ENCODE assay signal across 15 mouse cellular contexts in the genomic region with DNA sequence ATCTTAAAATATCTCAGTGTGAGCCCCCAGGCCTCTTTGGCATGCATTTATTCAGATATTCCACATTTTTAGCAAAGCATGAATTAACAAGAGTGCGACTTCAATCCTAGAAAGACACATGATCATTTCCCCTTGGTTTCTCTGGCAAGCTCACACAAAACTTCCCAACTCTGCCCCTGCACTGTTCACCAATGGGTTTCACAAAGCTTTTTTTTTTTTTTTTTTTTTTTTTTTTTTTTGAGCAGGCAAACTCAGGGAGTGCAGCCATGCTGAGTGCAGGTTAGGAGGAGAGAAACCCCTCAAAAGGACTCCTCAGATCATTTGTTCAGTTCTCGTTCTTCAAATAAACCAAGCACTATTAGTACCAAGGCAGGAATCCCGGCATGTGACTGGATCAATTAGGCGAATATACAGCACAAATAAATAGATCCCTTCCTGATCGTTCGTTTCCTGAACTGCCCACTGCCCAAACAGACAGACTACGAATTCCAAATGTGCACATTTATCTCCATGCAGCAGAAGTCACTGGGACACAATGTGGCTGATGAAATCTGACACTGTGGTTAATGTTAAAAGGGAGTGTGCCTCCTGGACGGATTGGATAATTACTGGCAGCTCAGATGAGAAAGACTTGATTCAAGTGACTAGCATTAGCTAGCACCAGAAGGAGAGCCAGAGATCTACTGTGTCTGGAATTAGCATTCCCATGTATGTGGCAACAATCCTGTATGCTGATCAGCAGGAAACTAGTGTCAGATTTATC. TPM values are rescaled to one million over a fixed set of nuclear protein-coding genes. Genes with fewer than 3 reads are reported as not detected.
DNase-seq lines count a peak whose midpoint lies in the region; ATAC-seq and TF ChIP-seq lines count a peak whose summit lies in the region.
"Had no signal": no experiment of that assay in that cellular context is flagged by ENCODE, and none has a peak within 500 bp of the region (broad histone marks: within the 10 kb centered on the region; RNA-seq: fewer than 3 reads in every experiment).

No protein-coding gene starts in this region.

- no peak for ATAC-seq in heart, embryonic 13.5 days (ENCODE audit: extremely low read depth, insufficient number of reproducible peaks, low FRiP score, low TSS enrichment)
- ATAC-seq in heart, embryonic 12.5 days (ENCODE audit: insufficient number of reproducible peaks, low FRiP score) = no peak
- ATAC-seq in midbrain, embryonic 13.5 days = no peak

- H3ac ChIP-seq in myocyte (ENCODE audit: control insufficient read depth, insufficient read length) = no peak overlapping the region

- H3K9ac ChIP-seq in heart, embryonic 13.5 days = no peak overlapping the region
- H3K9ac ChIP-seq in heart, embryonic 12.5 days = no peak overlapping the region
- H3K9ac ChIP-seq in midbrain, embryonic 13.5 days (replicated peaks) = no peak overlapping the region
- H3K9ac ChIP-seq: limb, embryonic 15.5 days; neural tube, embryonic 13.5 days had no signal

- TF ChIP-seq POLR2A in myocyte (IDR thresholded peaks at IDR 0.05; ENCODE audit: insufficient read length, low read depth) = no peak

- no peaks in the 10 kb centered on the region for H3K9me3 ChIP-seq in heart, embryonic 13.5 days
- no peaks in the 10 kb centered on the region for H3K9me3 ChIP-seq in heart, embryonic 12.5 days (replicated peaks)
- H3K9me3 ChIP-seq in midbrain, embryonic 13.5 days = no peaks in the 10 kb centered on the region
- H3K9me3 ChIP-seq in midbrain, embryonic 10.5 days (replicated peaks) = no peaks in the 10 kb centered on the region
- H3K9me3 ChIP-seq: limb, embryonic 15.5 days; neural tube, embryonic 13.5 days had no signal

- DNase-seq in midbrain, embryonic 10.5 days (ENCODE audit: low spot score) = no peak
- DNase-seq in c-Kit-positive CD71-positive TER-119-positive erythroid progenitor cells, embryonic 14.5 days (ENCODE audit: low spot score) = peak; percentile 0
- no peak for DNase-seq in adrenal gland, postnatal 10 days
- DNase-seq in natural killer cell, adult 2 months (ENCODE audit: low spot score in 2 of 2) = no peak
- DNase-seq: cerebellum, postnatal 14 days; gastrocnemius, postnatal 25 days; heart, postnatal 10 days; kidney, postnatal 36 days; right cerebral cortex, adult 18-20 months had no signal

- no peak overlapping the region for H3K4me2 ChIP-seq in heart, embryonic 13.5 days
- no peak overlapping the region for H3K4me2 ChIP-seq in heart, embryonic 12.5 days
- no peak overlapping the region for H3K4me2 ChIP-seq in midbrain, embryonic 13.5 days (replicated peaks)
- peak overlapping the region; percentile 31 for H3K4me2 ChIP-seq in myocyte (ENCODE audit: low read depth)
- H3K4me2 ChIP-seq: limb, embryonic 15.5 days; neural tube, embryonic 13.5 days had no signal

- H3K36me3 ChIP-seq in heart, embryonic 13.5 days = no peaks in the 10 kb centered on the region
- H3K36me3 ChIP-seq in heart, embryonic 12.5 days = no peaks in the 10 kb centered on the region
- 0 out of 2 replicates have a peak, but pooled peaks cover 4% of the 10 kb centered on the region for H3K36me3 ChIP-seq in midbrain, embryonic 13.5 days
- no peaks in the 10 kb centered on the region for H3K36me3 ChIP-seq in midbrain, embryonic 10.5 days
- no peaks in the 10 kb centered on the region for H3K36me3 ChIP-seq in myocyte (ENCODE audit: control insufficient read depth, insufficient read depth)
- H3K36me3 ChIP-seq: limb, embryonic 15.5 days; neural tube, embryonic 13.5 days had no signal

- H3K27ac ChIP-seq in heart, embryonic 13.5 days (replicated peaks) = peak overlapping the region; percentile 17; the same call in 1 of the 2 replicates
- H3K27ac ChIP-seq in heart, embryonic 12.5 days (ENCODE audit: poor library complexity, severe bottlenecking) = no peak overlapping the region
- H3K27ac ChIP-seq in midbrain, embryonic 13.5 days = peak overlapping the region; percentile 41; the same call in 1 of the 2 replicates
- H3K27ac ChIP-seq in midbrain, embryonic 10.5 days (replicated peaks) = no peak overlapping the region
- H3K27ac ChIP-seq: limb, embryonic 15.5 days; neural tube, embryonic 13.5 days had no signal

- peaks cover 48% of the 10 kb centered on the region for H3K4me1 ChIP-seq in heart, embryonic 13.5 days
- peaks cover 46% of the 10 kb centered on the region for H3K4me1 ChIP-seq in heart, embryonic 12.5 days (replicated peaks)
- H3K4me1 ChIP-seq in midbrain, embryonic 13.5 days (replicated peaks) = peaks cover 39% of the 10 kb centered on the region
- H3K4me1 ChIP-seq in midbrain, embryonic 10.5 days = peaks cover 38% of the 10 kb centered on the region

- H3K27me3 ChIP-seq in heart, embryonic 13.5 days (replicated peaks) = no peaks in the 10 kb centered on the region
- no peaks in the 10 kb centered on the region for H3K27me3 ChIP-seq in heart, embryonic 12.5 days (replicated peaks)
- H3K27me3 ChIP-seq in midbrain, embryonic 13.5 days = no peaks in the 10 kb centered on the region
- no peaks in the 10 kb centered on the region for H3K27me3 ChIP-seq in midbrain, embryonic 10.5 days (ENCODE audit: low read depth, poor library complexity, severe bottlenecking)
- H3K27me3 ChIP-seq in myocyte (ENCODE audit: control insufficient read depth, insufficient read depth, insufficient read length) = no peaks in the 10 kb centered on the region
- H3K27me3 ChIP-seq: limb, embryonic 15.5 days; neural tube, embryonic 13.5 days had no signal

- H3K4me3 ChIP-seq in heart, embryonic 13.5 days = no peak overlapping the region
- no peak overlapping the region for H3K4me3 ChIP-seq in heart, embryonic 12.5 days
- H3K4me3 ChIP-seq in midbrain, embryonic 13.5 days (replicated peaks) = no peak overlapping the region
- H3K4me3 ChIP-seq in midbrain, embryonic 10.5 days = no peak overlapping the region
- no peak overlapping the region for H3K4me3 ChIP-seq in myocyte
- H3K4me3 ChIP-seq: limb, embryonic 15.5 days; neural tube, embryonic 13.5 days had no signal

- H3K79me2 ChIP-seq in myocyte (ENCODE audit: control insufficient read depth, insufficient read depth) = no peaks in the 10 kb centered on the region

- 39% methylated on average over 8 of the region's 8 CpGs for WGBS in heart, embryonic 13.5 days
- 39% methylated on average over 8 of the region's 8 CpGs for WGBS in heart, embryonic 12.5 days
- 45% methylated on average over 8 of the region's 8 CpGs for WGBS in midbrain, embryonic 13.5 days
- 49% methylated on average over 8 of the region's 8 CpGs for WGBS in midbrain, embryonic 10.5 days

TF ChIP-seq in myocyte, 11 proteins besides CTCF, POLR2A, EP300 and RAD21:
- no peak for TF ChIP-seq E2F4 (IDR thresholded peaks at IDR 0.05; ENCODE audit: insufficient read depth)

RNA-seq across cellular contexts. Expression of gene Sobp, which starts 53.5 kb away (rescaled TPM):
- 1.6 and 1.7 TPM in 2 replicates for polyA plus RNA-seq in heart, embryonic 13.5 days (2015; fragmentation: Nextera tagmentation; extraction: Ambion mirVana)
- polyA plus RNA-seq in heart, embryonic 12.5 days (2016; fragmentation: Nextera tagmentation; extraction: Ambion mirVana) = 2.8 and 3.1 TPM in 2 replicates
- polyA plus RNA-seq in midbrain, embryonic 13.5 days (2015; fragmentation: Nextera tagmentation; extraction: Ambion mirVana) = 13.6 and 15.6 TPM in 2 replicates
- 2.0 and 2.3 TPM in 2 replicates for polyA plus RNA-seq in midbrain, embryonic 10.5 days (2016; fragmentation: Nextera tagmentation; extraction: Ambion mirVana)
- 3.2 TPM for polyA plus RNA-seq in myocyte (2012; fragmentation: generic; extraction: Trizol)
- total RNA-seq in adrenal gland, postnatal 10 days (2021) = 1 to 10 TPM; 2.8 to 5.3 TPM

RNA-seq across cellular contexts. Expression of gene 9030612E09Rik, which starts 53.6 kb away (rescaled TPM):
- polyA plus RNA-seq in heart, embryonic 13.5 days (2015; fragmentation: Nextera tagmentation; extraction: Ambion mirVana) = 0.52 and 0.64 TPM in 2 replicates
- 0.23 and 0.45 TPM in 2 replicates for polyA plus RNA-seq in heart, embryonic 12.5 days (2016; fragmentation: Nextera tagmentation; extraction: Ambion mirVana)
- polyA plus RNA-seq in midbrain, embryonic 13.5 days (2015; fragmentation: Nextera tagmentation; extraction: Ambion mirVana) = 2.8 and 3.3 TPM in 2 replicates
- 0.79 and 1.3 TPM in 2 replicates for polyA plus RNA-seq in midbrain, embryonic 10.5 days (2016; fragmentation: Nextera tagmentation; extraction: Ambion mirVana)
- polyA plus RNA-seq in myocyte (2012; fragmentation: generic; extraction: Trizol) = 0.35 TPM
- total RNA-seq in adrenal gland, postnatal 10 days (2021) = under 1 TPM; 0.33 to 0.51 TPM

Comparison
In these comparisons a context has a peak if more than half of its experiments do, and no peak if none do; other contexts are left out.
1. H3K27ac ChIP-seq: peak in heart, embryonic 13.5 days (single experiment) and midbrain, embryonic 13.5 days (single experiment); none in heart, embryonic 12.5 days (single experiment) and midbrain, embryonic 10.5 days (single experiment).